In the genomic region with DNA sequence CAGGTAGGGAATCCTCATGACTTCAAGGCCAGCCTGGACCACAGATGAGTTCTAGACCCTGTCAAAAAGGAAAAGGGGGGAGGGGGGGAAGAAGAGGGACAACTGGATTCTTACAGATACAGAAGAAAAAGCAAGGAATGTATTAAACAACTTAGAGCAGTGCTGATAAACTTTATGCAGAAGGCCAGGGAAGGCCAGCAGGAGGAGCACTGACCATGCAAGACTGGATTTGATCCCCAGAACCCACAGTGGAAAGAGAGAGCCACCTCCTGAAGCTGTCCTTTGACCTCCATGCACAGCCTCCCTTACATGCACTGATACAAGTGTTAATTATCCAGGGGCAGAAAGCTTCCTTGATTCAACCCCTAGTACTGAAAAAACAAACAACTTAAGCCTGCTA, we compare ENCODE assay signal across 18 mouse cellular contexts. TPM values are rescaled to one million over a fixed set of nuclear protein-coding genes. Genes with fewer than 3 reads are reported as not detected.
DNase-seq lines count a peak whose midpoint lies in the region; ATAC-seq and TF ChIP-seq lines count a peak whose summit lies in the region.
"Had no signal": no experiment of that assay in that cellular context is flagged by ENCODE, and none has a peak within 500 bp of the region (broad histone marks: within the 10 kb centered on the region; RNA-seq: fewer than 3 reads in every experiment).

No protein-coding gene starts in this region.

- no peak for ATAC-seq in lung, embryonic 14.5 days (ENCODE audit: insufficient read depth)
- ATAC-seq in stomach, postnatal 0 days (ENCODE audit: low FRiP score, low TSS enrichment), result no peak
- ATAC-seq: forebrain, postnatal 0 days; inflammation-experienced regulatory T-cells, adult 6 months; midbrain, embryonic 15.5 days had no signal

- no peak overlapping the region for H3K9ac ChIP-seq in lung, embryonic 14.5 days
- no peak overlapping the region for H3K9ac ChIP-seq in stomach, postnatal 0 days (ENCODE audit: low read length)
- H3K9ac ChIP-seq: embryonic facial prominence, embryonic 12.5 days; forebrain, postnatal 0 days; limb, embryonic 15.5 days; midbrain, embryonic 15.5 days had no signal

- no peaks in the 10 kb centered on the region for H3K9me3 ChIP-seq in lung, embryonic 14.5 days (ENCODE audit: low read depth, low read length)
- H3K9me3 ChIP-seq in stomach, postnatal 0 days (ENCODE audit: control insufficient read depth, low read length), result no peaks in the 10 kb centered on the region
- H3K9me3 ChIP-seq: embryonic facial prominence, embryonic 12.5 days; heart, embryonic 10.5 days; limb, embryonic 15.5 days; midbrain, embryonic 15.5 days had no signal

- TF ChIP-seq EP300 in stomach, postnatal 0 days (optimal IDR thresholded peaks at IDR 0.05), result no peak

- H3K4me2 ChIP-seq in lung, embryonic 14.5 days, result no peak overlapping the region
- H3K4me2 ChIP-seq in stomach, postnatal 0 days (replicated peaks; ENCODE audit: low read depth), result no peak overlapping the region
- H3K4me2 ChIP-seq: embryonic facial prominence, embryonic 12.5 days; limb, embryonic 15.5 days; midbrain, embryonic 15.5 days had no signal

- no peak overlapping the region for H3K27ac ChIP-seq in lung, embryonic 14.5 days (ENCODE audit: low read depth)
- no peak overlapping the region for H3K27ac ChIP-seq in stomach, postnatal 0 days (replicated peaks)
- H3K27ac ChIP-seq: embryonic facial prominence, embryonic 12.5 days; heart, embryonic 10.5 days; limb, embryonic 15.5 days; midbrain, embryonic 15.5 days had no signal

- TF ChIP-seq CTCF in lung, embryonic 14.5 days (IDR thresholded peaks at IDR 0.05; ENCODE audit: low read depth), result 0 out of 2 replicates have a peak, but pooled peaks have one; percentile 19
- TF ChIP-seq CTCF in stomach, postnatal 0 days (IDR thresholded peaks at IDR 0.05; ENCODE audit: low read depth), result peak; percentile 60

- no peaks in the 10 kb centered on the region for H3K36me3 ChIP-seq in lung, embryonic 14.5 days (ENCODE audit: insufficient read depth)
- H3K36me3 ChIP-seq in stomach, postnatal 0 days (ENCODE audit: control insufficient read depth, insufficient read depth, low read length), result no peaks in the 10 kb centered on the region
- H3K36me3 ChIP-seq: embryonic facial prominence, embryonic 12.5 days; heart, embryonic 10.5 days; limb, embryonic 15.5 days; midbrain, embryonic 15.5 days had no signal

- H3K4me1 ChIP-seq in lung, embryonic 14.5 days (ENCODE audit: insufficient read depth), result no peaks in the 10 kb centered on the region
- no peaks in the 10 kb centered on the region for H3K4me1 ChIP-seq in stomach, postnatal 0 days (replicated peaks; ENCODE audit: control insufficient read depth, insufficient read depth)
- H3K4me1 ChIP-seq: embryonic facial prominence, embryonic 12.5 days; heart, embryonic 10.5 days; limb, embryonic 15.5 days; midbrain, embryonic 15.5 days had no signal

- no peak overlapping the region for H3K4me3 ChIP-seq in lung, embryonic 14.5 days (ENCODE audit: low read depth, low read length)
- no peak overlapping the region for H3K4me3 ChIP-seq in stomach, postnatal 0 days (ENCODE audit: low read depth, low read length)
- H3K4me3 ChIP-seq: embryonic facial prominence, embryonic 12.5 days; heart, embryonic 10.5 days; limb, embryonic 15.5 days; midbrain, embryonic 15.5 days had no signal

- no peaks in the 10 kb centered on the region for H3K27me3 ChIP-seq in lung, embryonic 14.5 days (ENCODE audit: insufficient read depth, low read length)
- H3K27me3 ChIP-seq in stomach, postnatal 0 days (ENCODE audit: control insufficient read depth, insufficient read depth, low read length), result no peaks in the 10 kb centered on the region
- H3K27me3 ChIP-seq: embryonic facial prominence, embryonic 12.5 days; limb, embryonic 15.5 days; midbrain, embryonic 15.5 days had no signal

- DNase-seq in kidney, adult 18-20 months, result peak; percentile 11
- no peak for DNase-seq in kidney, adult 11 months
- DNase-seq in lung, embryonic 14.5 days, result peak; percentile 4
- no peak for DNase-seq in lung, adult 18-20 months
- DNase-seq in adipocyte (ENCODE audit: low spot score), result peak; percentile 25
- peak; percentile 26 for DNase-seq in stomach, postnatal 0 days (ENCODE audit: low spot score)
- DNase-seq in frontal cortex, postnatal 14 days (ENCODE audit: low spot score in 2 of 2), result no peak
- DNase-seq: cerebellum, adult 11 months; cerebellum, postnatal 36 days; forebrain, postnatal 0 days; gastrocnemius, postnatal 10 days; right cerebral cortex, postnatal 25 days; thymus, adult 2 months had no signal

RNA-seq across cellular contexts. Expression of gene Cct6b, which starts 29.9 kb away (rescaled TPM):
- polyA plus RNA-seq in lung, embryonic 14.5 days (2014; fragmentation: Nextera tagmentation; extraction: Ambion mirVana), result 0.20 and 0.27 TPM in 2 replicates
- polyA plus RNA-seq in stomach, postnatal 0 days (2015; fragmentation: Nextera tagmentation; extraction: Ambion mirVana), result 0.23 and 0.29 TPM in 2 replicates

RNA-seq across cellular contexts. Expression of gene Zfp830, which starts 29.9 kb away (rescaled TPM):
- polyA plus RNA-seq in lung, embryonic 14.5 days (2014; fragmentation: Nextera tagmentation; extraction: Ambion mirVana), result 32.2 and 34.5 TPM in 2 replicates
- 19.2 and 19.6 TPM in 2 replicates for polyA plus RNA-seq in stomach, postnatal 0 days (2015; fragmentation: Nextera tagmentation; extraction: Ambion mirVana)

RNA-seq across cellular contexts. Expression of gene Lig3, which starts 46.7 kb away (rescaled TPM):
- polyA plus RNA-seq in lung, embryonic 14.5 days (2014; fragmentation: Nextera tagmentation; extraction: Ambion mirVana), result 40.8 and 41.0 TPM in 2 replicates
- polyA plus RNA-seq in stomach, postnatal 0 days (2015; fragmentation: Nextera tagmentation; extraction: Ambion mirVana), result 13.4 and 13.7 TPM in 2 replicates

Comparison
In these comparisons a context has a peak if more than half of its experiments do, and no peak if none do; other contexts are left out.
1. DNase-seq: peak in kidney, adult 18-20 months (single experiment), lung, embryonic 14.5 days (single experiment), adipocyte (single experiment) and stomach, postnatal 0 days (single experiment); none in kidney, adult 11 months (single experiment), lung, adult 18-20 months (0 of 2) and frontal cortex, postnatal 14 days (0 of 2).